Mouse (Mus musculus) myocyte (in vitro differentiated cells): ENCODE data around the gene Mfap2.

ENCODE experiments used
- MAX ChIP-seq: IDR thresholded peaks from one replicate; pipeline ENCODE4 v1.6.1; 2011; ENCODE audit warnings: low read depth, mild to moderate bottlenecking, control low read depth
- MYOG ChIP-seq, 3 experiments: IDR thresholded peaks; one replicate each; pipeline ENCODE4 v1.6.1; 2011; ENCODE audit warnings: control low read depth in 2 of 3, low read depth in 2 of 3, mild to moderate bottlenecking in 2 of 3; ENCODE audit not compliant: insufficient read length in 2 of 3, control insufficient read depth in 1 of 3, insufficient read depth in 1 of 3
- POLR2A ChIP-seq: IDR thresholded peaks from one replicate; pipeline ENCODE4 v1.6.1; 2011; ENCODE audit warnings: low read depth, mild to moderate bottlenecking, control low read depth, moderate library complexity; ENCODE audit not compliant: insufficient read length
- USF1 ChIP-seq: IDR thresholded peaks from one replicate; pipeline ENCODE4 v1.6.1; 2011; ENCODE audit warnings: low read depth, mild to moderate bottlenecking, control low read depth, moderate library complexity

DNA sequence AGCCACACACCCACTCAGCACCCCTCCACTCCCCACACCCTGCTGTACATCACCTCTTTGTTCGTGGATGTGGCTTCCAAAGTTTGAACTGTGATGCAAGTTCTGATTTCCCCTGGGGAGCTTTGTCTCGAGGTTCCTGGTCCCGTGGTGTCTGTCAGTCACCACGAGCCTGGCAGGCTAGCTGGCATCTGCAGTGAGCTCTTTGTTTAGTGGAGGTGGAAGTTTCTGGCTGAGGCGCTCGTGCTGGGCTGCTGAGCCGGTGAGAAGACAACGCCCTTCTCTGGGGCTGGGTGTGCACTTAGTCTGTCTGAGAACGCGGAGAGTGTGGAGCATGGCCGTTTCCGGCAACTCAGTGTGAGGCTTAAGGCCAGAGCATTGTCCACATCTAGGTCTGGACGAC is 38.5 kb upstream of the Mfap2 start:
- no peak for TF ChIP-seq MYOG (IDR thresholded peaks at IDR 0.05; ENCODE audit: control insufficient read depth in 1 of 3, insufficient read depth in 1 of 3, insufficient read length in 2 of 3, low read depth in 2 of 3)
- no peak for TF ChIP-seq MAX
- no peak for TF ChIP-seq USF1
- TF ChIP-seq POLR2A = no peak
